Mouse (Mus musculus) left cerebral cortex, postnatal 36 days (tissue): ENCODE measurements around the gene Gid4. TPM values are rescaled to one million over a fixed set of nuclear protein-coding genes. Genes with fewer than 3 reads are reported as not detected.
A peak's percentile ranks its signal among the peaks of the same experiment; 100 is the strongest.
"Not testable (repeated sequence)": the region's sequence is repeated elsewhere in the genome, so short reads cannot be mapped to it uniquely, and the experiment has no call there.

Experiments used
- DNase-seq, 2 experiments: peaks; one replicate each; pipeline ENCODE4 v3.0.0; 2021 to 2022; ENCODE audit warnings: low spot score in 2 of 2, mixed read lengths in 1 of 2
- intact Hi-C: fragments of 180-260 bp; cut with DNase I; formaldehyde crosslinking; loops from one replicate; pipeline ENCODE4 v1.15.1; 2025
- total RNA-seq, 2 experiments: library from RNA; stranded (reverse); gene quantifications; 2 replicates each; pipeline ENCODE4 v1.2.3; 2021

The Gid4 gene
- total RNA-seq, 2 experiments from 2014 or later, result 52.1 to 54.8 TPM

- intact Hi-C loops, result no loop called here
- no peak for DNase-seq
Observed at GRCm38 (mm10) chr11:60423006-60423405, 6.1 kb downstream of the Gid4 start.

GRCm38 (mm10) chr11:60426417-60426816, 9.5 kb downstream of the Gid4 start:
- intact Hi-C loops, result no loop called here

GRCm38 (mm10) chr11:60427628-60428027, 10.7 kb downstream of the Gid4 start:
- intact Hi-C loops, result no loop called here
- DNase-seq, result no peak

More at GRCm38 (mm10) chr11:60426417-60426816, 9.5 kb downstream of the Gid4 start:
- DNase-seq, result no peak

- intact Hi-C loops, result no loop called here
- no peak for DNase-seq
Observed at GRCm38 (mm10) chr11:60433501-60433900, 16.6 kb downstream of the Gid4 start.

- no peak for DNase-seq
- intact Hi-C loops, result no loop called here
Observed at GRCm38 (mm10) chr11:60435133-60435532, 18.2 kb downstream of the Gid4 start.

GRCm38 (mm10) chr11:60436618-60437017, 19.7 kb downstream of the Gid4 start:
- intact Hi-C loops, result no loop called here
- no peak for DNase-seq

GRCm38 (mm10) chr11:60439621-60440020, 22.7 kb downstream of the Gid4 start:
- intact Hi-C loops, DNase-seq: not testable (repeated sequence)

GRCm38 (mm10) chr11:60440176-60440575, 23.2 kb downstream of the Gid4 start:
- intact Hi-C loops, result no loop called here

GRCm38 (mm10) chr11:60442896-60443295, 26.0 kb downstream of the Gid4 start:
- DNase-seq, result no peak
- intact Hi-C loops, result no loop called here

More at GRCm38 (mm10) chr11:60440176-60440575, 23.2 kb downstream of the Gid4 start:
- no peak for DNase-seq

GRCm38 (mm10) chr11:60444007-60444406, 27.1 kb downstream of the Gid4 start:
- DNase-seq, result no peak
- intact Hi-C loops, result no loop called here

- intact Hi-C loops, result loop anchor here (2.0 kb wide), 1 partner anchor 83 kb away; the partner anchor contains the start of gene Alkbh5
- peak; percentile 88 to 90 for DNase-seq
Observed at GRCm38 (mm10) chr11:60454080-60454744, 37.3 kb downstream of the Gid4 start, which contains the start of gene Drg2. Gene Drg2 (plus strand): TSS chr11:60454591.

GRCm38 (mm10) chr11:60454745-60455087, 37.8 kb downstream of the Gid4 start:
- no peak for DNase-seq
- intact Hi-C loops, result loop anchor here (2.0 kb wide), 1 partner anchor 82 kb away; the partner anchor contains the start of gene Alkbh5

- intact Hi-C loops, result no loop called here
Observed at GRCm38 (mm10) chr11:60457973-60458372, 41.0 kb downstream of the Gid4 start.

GRCm38 (mm10) chr11:60465943-60466380, 49.0 kb downstream of the Gid4 start:
- intact Hi-C loops, result no loop called here
- DNase-seq, result no peak

More at GRCm38 (mm10) chr11:60457973-60458372, 41.0 kb downstream of the Gid4 start:
- DNase-seq, result no peak

GRCm38 (mm10) chr11:60469039-60469438, 52.1 kb downstream of the Gid4 start, which contains the start of gene Myo15:
Gene Myo15 (plus strand): TSS chr11:60469339.
- intact Hi-C loops, result no loop called here
- no peak for DNase-seq

- intact Hi-C loops, result no loop called here
- DNase-seq, result no peak
Observed at GRCm38 (mm10) chr11:60470743-60471142, 53.8 kb downstream of the Gid4 start.

- intact Hi-C loops, result no loop called here
- no peak for DNase-seq
Observed at GRCm38 (mm10) chr11:60474534-60474933, 57.6 kb downstream of the Gid4 start.

- intact Hi-C loops, result no loop called here
- DNase-seq, result no peak
Observed at GRCm38 (mm10) chr11:60475668-60476362, 58.9 kb downstream of the Gid4 start.

GRCm38 (mm10) chr11:60478121-60478520, 61.2 kb downstream of the Gid4 start:
- intact Hi-C loops, result no loop called here
- DNase-seq, result no peak

GRCm38 (mm10) chr11:60486267-60486666, 69.3 kb downstream of the Gid4 start:
- intact Hi-C loops, result no loop called here
- no peak for DNase-seq

GRCm38 (mm10) chr11:60492726-60493125, 75.8 kb downstream of the Gid4 start:
- intact Hi-C loops, result no loop called here

More at GRCm38 (mm10) chr11:60492726-60493125, 75.8 kb downstream of the Gid4 start:
- no peak for DNase-seq
